Mouse (Mus musculus) embryonic facial prominence, embryonic 15.5 days (tissue): ENCODE data around the gene Ces1a. TPM values are rescaled to one million over a fixed set of nuclear protein-coding genes. Genes with fewer than 3 reads are reported as not detected.

Source experiments
- ATAC-seq: fragments of 200-750 bp; cut with Nextera tagmentation; 2 replicates; pipeline ENCODE4 v1.8.0; 2017; ENCODE audit warnings: low read depth, moderate TSS enrichment; ENCODE audit not compliant: insufficient number of reproducible peaks, low FRiP score, low TSS enrichment
- H3K27ac ChIP-seq: fragments of 300-500 bp; sonication (generic); replicated peaks from 2 replicates; pipeline ENCODE4 v1.5.1; 2015; ENCODE audit warnings: mild to moderate bottlenecking, inconsistent platforms
- H3K27me3 ChIP-seq: fragments of 300-500 bp; sonication (generic); 2 replicates; pipeline ENCODE4 v1.6.1; 2015; ENCODE audit warnings: inconsistent platforms
- H3K36me3 ChIP-seq: fragments of 300-500 bp; sonication (generic); 2 replicates; pipeline ENCODE4 v1.6.1; 2015; ENCODE audit warnings: mild to moderate bottlenecking, inconsistent platforms
- H3K4me1 ChIP-seq: fragments of 300-500 bp; sonication (generic); 2 replicates; pipeline ENCODE4 v1.6.1; 2015; ENCODE audit warnings: inconsistent platforms
- H3K4me2 ChIP-seq: fragments of 300-500 bp; sonication (generic); replicated peaks from 2 replicates; pipeline ENCODE4 v1.6.1; 2015; ENCODE audit warnings: mild to moderate bottlenecking, inconsistent platforms
- H3K4me3 ChIP-seq: fragments of 300-500 bp; sonication (generic); replicated peaks from 2 replicates; pipeline ENCODE4 v1.5.1; 2015; ENCODE audit warnings: mild to moderate bottlenecking, inconsistent platforms
- H3K9ac ChIP-seq: fragments of 300-500 bp; sonication (generic); 2 replicates; pipeline ENCODE4 v1.6.1; 2015; ENCODE audit warnings: inconsistent platforms
- H3K9me3 ChIP-seq: fragments of 300-500 bp; sonication (generic); replicated peaks from 2 replicates; pipeline ENCODE4 v1.6.1; 2016; ENCODE audit warnings: inconsistent platforms
- WGBS: fragments of 180-500 bp; shearing (Covaris S2); methylation state at CpG from one replicate; pipeline ENCODE4 v1.1.7; 2015; 5-methylcytosine and 5-hydroxymethylcytosine counted together
- polyA plus RNA-seq: library from polyadenylated mRNA; unstranded; fragments of >200 nt; fragmentation: Nextera tagmentation; extraction: Ambion mirVana; gene quantifications from 2 replicates; pipeline ENCODE4 v1.2.1, GENCODE M21; 2015

Ces1a gene
- polyA plus RNA-seq: 0.16 and 0.39 TPM in 2 replicates

- Histone ChIP-seq H3K9ac (no peak within 1 kb of the TSS), H3K4me1 (no peaks in the 10 kb centered on the region), H3K27me3 (no peaks in the 10 kb centered on the region), H3K9me3 (no peaks in the 10 kb centered on the region), H3K27ac (no peak within 1 kb of the TSS), H3K36me3 (no peaks in the 10 kb centered on the region), H3K4me3 (no peak within 1 kb of the TSS), H3K4me2 (no peak within 1 kb of the TSS)
- WGBS: 51% methylated on average over 3 of the region's 3 CpGs
- no peak for ATAC-seq
Measured at GRCm38 (mm10) chr8:93048092-93048491, at the start of gene Ces1a. Gene Ces1a (minus strand): TSS chr8:93048192.

DNA sequence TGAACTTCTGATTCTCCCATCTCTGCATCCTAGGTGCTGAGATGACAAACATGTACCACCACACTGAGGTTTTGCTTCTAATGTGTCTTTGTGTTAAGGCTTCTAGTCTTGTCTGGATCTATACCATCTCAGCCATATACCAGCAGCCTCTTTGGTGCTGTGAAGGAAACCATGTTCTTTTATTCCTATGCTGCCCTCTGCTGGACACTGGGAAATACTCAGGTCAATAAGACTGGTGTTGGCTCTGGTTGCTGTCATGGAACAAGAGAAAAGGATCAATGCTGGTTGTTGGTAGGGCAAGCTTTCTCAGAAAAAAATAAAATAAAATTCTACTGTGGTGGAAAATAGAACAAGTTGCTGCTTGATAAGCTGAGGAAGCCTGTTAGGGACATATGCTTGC, 47.4 kb upstream of the Ces1a start:
- no peaks in the 10 kb centered on the region for H3K27me3 ChIP-seq
- no peak overlapping the region for H3K9ac ChIP-seq
- no peak for ATAC-seq
- H3K4me2 ChIP-seq: no peak overlapping the region
- no peaks in the 10 kb centered on the region for H3K9me3 ChIP-seq
- H3K36me3 ChIP-seq: no peaks in the 10 kb centered on the region
- no peaks in the 10 kb centered on the region for H3K4me1 ChIP-seq
- no peak overlapping the region for H3K27ac ChIP-seq
- H3K4me3 ChIP-seq: no peak overlapping the region

GRCm38 (mm10) chr8:93091324-93091723, 43.3 kb upstream of the Ces1a start:
- no peak for ATAC-seq
- WGBS: 49% methylated on average over 1 of the region's 1 CpGs
- Histone ChIP-seq H3K9ac (no peak overlapping the region), H3K36me3 (no peaks in the 10 kb centered on the region), H3K27me3 (no peaks in the 10 kb centered on the region), H3K4me3 (no peak overlapping the region), H3K27ac (no peak overlapping the region), H3K4me2 (no peak overlapping the region), H3K9me3 (no peaks in the 10 kb centered on the region), H3K4me1 (0 out of 2 replicates have a peak, but pooled peaks cover 2% of the 10 kb centered on the region)

GRCm38 (mm10) chr8:93088686-93089122, 40.7 kb upstream of the Ces1a start:
- Histone ChIP-seq H3K27ac (no peak overlapping the region), H3K4me1 (0 out of 2 replicates have a peak, but pooled peaks cover 2% of the 10 kb centered on the region), H3K4me3 (no peak overlapping the region), H3K27me3 (no peaks in the 10 kb centered on the region), H3K36me3 (no peaks in the 10 kb centered on the region), H3K9ac (no peak overlapping the region), H3K4me2 (0 out of 2 replicates have a peak overlapping the region, but pooled peaks have one; percentile 4), H3K9me3 (no peaks in the 10 kb centered on the region)
- peak; percentile 82 for ATAC-seq
- 1% methylated on average over 2 of the region's 2 CpGs for WGBS

- Histone ChIP-seq H3K4me1 (0 out of 2 replicates have a peak, but pooled peaks cover 2% of the 10 kb centered on the region), H3K36me3 (no peaks in the 10 kb centered on the region), H3K9ac (no peak overlapping the region), H3K27ac (no peak overlapping the region), H3K4me2 (0 out of 2 replicates have a peak overlapping the region, but pooled peaks have one; percentile 7), H3K9me3 (no peaks in the 10 kb centered on the region), H3K4me3 (no peak overlapping the region), H3K27me3 (no peaks in the 10 kb centered on the region)
- no peak for ATAC-seq
- 14% methylated on average over 7 of the region's 7 CpGs for WGBS
Measured at GRCm38 (mm10) chr8:93088193-93088592, 40.2 kb upstream of the Ces1a start.

DNA sequence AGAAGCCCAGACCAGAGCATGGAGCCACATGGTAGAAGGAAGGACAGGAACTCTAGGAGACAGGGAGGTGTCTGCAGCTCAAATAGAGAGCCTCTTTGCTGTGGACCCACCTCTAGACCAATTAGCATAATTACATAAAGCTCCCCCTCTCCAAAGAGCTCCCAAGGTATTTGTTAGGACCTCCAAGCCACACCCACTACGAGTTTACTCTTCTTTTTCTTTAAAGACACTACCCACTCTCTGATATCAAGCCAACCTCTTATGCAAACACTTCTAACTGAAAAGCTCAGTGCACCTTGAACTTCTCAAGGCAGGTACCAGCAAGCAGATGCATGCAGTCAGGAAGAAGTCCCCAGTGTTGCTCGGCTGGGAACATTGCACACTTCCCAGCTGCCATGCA, 31.9 kb upstream of the Ces1a start, which contains the start of gene Ces1b:
TSS of gene Ces1b (minus strand) at position 131 of the 400 bp plus-strand sequence.
- Histone ChIP-seq H3K4me1 (no peaks in the 10 kb centered on the region), H3K9me3 (no peaks in the 10 kb centered on the region), H3K27me3 (no peaks in the 10 kb centered on the region), H3K9ac (no peak within 1 kb of the TSS), H3K4me3 (no peak within 1 kb of the TSS), H3K4me2 (no peak within 1 kb of the TSS), H3K36me3 (no peaks in the 10 kb centered on the region), H3K27ac (no peak within 1 kb of the TSS)
- WGBS: 61% methylated on average over 2 of the region's 2 CpGs
- no peak for ATAC-seq

DNA sequence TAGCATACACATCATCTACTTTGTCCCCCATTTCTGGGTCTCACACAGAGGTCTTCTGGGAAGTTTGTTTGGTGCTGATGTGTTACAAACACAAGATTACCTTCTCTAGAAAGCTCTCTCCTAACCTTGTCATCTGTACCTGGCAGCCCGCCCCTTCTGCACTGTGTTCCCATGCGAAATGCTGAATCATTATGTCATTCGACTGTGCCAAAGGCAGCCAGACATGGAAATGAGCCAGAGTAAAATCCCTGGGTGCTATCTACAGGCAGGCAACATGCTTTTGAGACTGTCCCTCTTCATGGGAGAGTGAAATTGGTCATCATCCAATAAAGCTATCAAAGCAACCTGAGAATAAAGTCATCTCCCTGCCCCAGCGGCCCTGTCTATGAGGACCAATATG, 27.3 kb upstream of the Ces1a start:
- Histone ChIP-seq H3K4me1 (no peaks in the 10 kb centered on the region), H3K27me3 (no peaks in the 10 kb centered on the region), H3K4me3 (no peak overlapping the region), H3K9ac (no peak overlapping the region), H3K9me3 (no peaks in the 10 kb centered on the region), H3K36me3 (no peaks in the 10 kb centered on the region), H3K4me2 (no peak overlapping the region), H3K27ac (no peak overlapping the region)
- 85% methylated on average over 4 of the region's 4 CpGs for WGBS
- ATAC-seq: no peak

GRCm38 (mm10) chr8:93063416-93064117, 15.6 kb upstream of the Ces1a start:
- no peak for ATAC-seq
- Histone ChIP-seq H3K27ac (no peak overlapping the region), H3K36me3 (no peaks in the 10 kb centered on the region), H3K27me3 (no peaks in the 10 kb centered on the region), H3K4me1 (no peaks in the 10 kb centered on the region), H3K9me3 (no peaks in the 10 kb centered on the region), H3K4me2 (no peak overlapping the region), H3K4me3 (no peak overlapping the region), H3K9ac (no peak overlapping the region)
- 73% methylated on average over 3 of the region's 3 CpGs for WGBS

DNA sequence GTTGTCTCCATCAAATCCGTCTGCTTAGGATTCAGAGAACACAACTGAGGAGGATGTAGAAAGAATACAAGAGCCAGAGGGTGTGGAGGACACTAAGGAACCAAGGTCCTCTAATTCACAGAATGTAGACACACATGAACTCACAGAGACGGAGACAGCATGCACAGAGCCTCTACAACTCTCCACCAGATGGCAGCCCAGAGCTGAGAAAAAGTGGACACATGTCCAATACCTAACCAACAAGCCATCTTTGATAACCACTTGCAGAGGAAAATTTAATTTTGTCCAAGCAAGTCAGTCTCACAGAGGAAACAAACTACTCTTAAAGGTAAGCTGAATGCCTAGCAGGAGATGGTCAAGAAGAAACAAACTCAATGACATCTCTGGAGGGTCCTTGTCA, 11.2 kb upstream of the Ces1a start:
- no peak overlapping the region for H3K9ac ChIP-seq
- H3K9me3 ChIP-seq: no peaks in the 10 kb centered on the region
- no peaks in the 10 kb centered on the region for H3K4me1 ChIP-seq
- H3K27me3 ChIP-seq: no peaks in the 10 kb centered on the region
- H3K4me2 ChIP-seq: no peak overlapping the region
- H3K36me3 ChIP-seq: no peaks in the 10 kb centered on the region
- H3K4me3 ChIP-seq: no peak overlapping the region
- 11% methylated on average over 2 of the region's 2 CpGs for WGBS
- H3K27ac ChIP-seq: no peak overlapping the region
- no peak for ATAC-seq

GRCm38 (mm10) chr8:93055238-93055637, 7.2 kb upstream of the Ces1a start:
- no peak overlapping the region for H3K4me3 ChIP-seq
- WGBS: 42% methylated on average over 2 of the region's 2 CpGs
- H3K36me3 ChIP-seq: no peaks in the 10 kb centered on the region
- H3K27me3 ChIP-seq: no peaks in the 10 kb centered on the region
- no peak overlapping the region for H3K9ac ChIP-seq
- no peaks in the 10 kb centered on the region for H3K4me1 ChIP-seq
- H3K27ac ChIP-seq: no peak overlapping the region
- ATAC-seq: no peak
- no peaks in the 10 kb centered on the region for H3K9me3 ChIP-seq
- H3K4me2 ChIP-seq: no peak overlapping the region

GRCm38 (mm10) chr8:93048510-93049416, 771 bp upstream of the Ces1a start:
- Histone ChIP-seq H3K9ac (no peak overlapping the region), H3K9me3 (no peaks in the 10 kb centered on the region), H3K27me3 (no peaks in the 10 kb centered on the region), H3K27ac (no peak overlapping the region), H3K4me1 (no peaks in the 10 kb centered on the region), H3K4me3 (no peak overlapping the region), H3K36me3 (no peaks in the 10 kb centered on the region), H3K4me2 (no peak overlapping the region)
- WGBS: 36% methylated on average over 4 of the region's 4 CpGs
- ATAC-seq: no peak
